In genomic region chr17:17826751-17827657, GRCm38 (mm10) we compare ENCODE assay signal across 8 mouse cellular contexts. TPM values are rescaled to one million over a fixed set of nuclear protein-coding genes. Genes with fewer than 3 reads are reported as not detected.
A peak's percentile ranks its signal among the peaks of the same experiment; 100 is the strongest.
DNase-seq lines count a peak whose midpoint lies in the region; ATAC-seq and TF ChIP-seq lines count a peak whose summit lies in the region.

TSS of gene Spaca6 (plus strand) at chr17:17827158.

- peak within 1 kb of the TSS; percentile 92 for H3K4me2 ChIP-seq in forebrain, embryonic 13.5 days
- peak within 1 kb of the TSS; percentile 79 for H3K4me2 ChIP-seq in heart, embryonic 15.5 days
- peak within 1 kb of the TSS; percentile 62 for H3K4me2 ChIP-seq in liver, embryonic 13.5 days

- H3K36me3 ChIP-seq in E14TG2a.4 (ENCODE audit: insufficient read depth, low read length): peaks cover 12% of the 10 kb centered on the region
- peaks cover 15% of the 10 kb centered on the region for H3K36me3 ChIP-seq in forebrain, embryonic 13.5 days (ENCODE audit: poor library complexity, severe bottlenecking)
- H3K36me3 ChIP-seq in heart, embryonic 15.5 days: peaks cover 10% of the 10 kb centered on the region
- H3K36me3 ChIP-seq in liver, embryonic 13.5 days: no peaks in the 10 kb centered on the region

- ATAC-seq in forebrain, embryonic 13.5 days: peak; percentile 89
- ATAC-seq in heart, embryonic 15.5 days (replicated peaks; ENCODE audit: insufficient number of reproducible peaks, insufficient read depth, low FRiP score, low read depth): peak; percentile 84
- ATAC-seq in liver, embryonic 13.5 days (ENCODE audit: low read depth): peak; percentile 74

- no peaks in the 10 kb centered on the region for H3K9me3 ChIP-seq in E14TG2a.4 (ENCODE audit: low read length)
- H3K9me3 ChIP-seq in forebrain, embryonic 13.5 days (replicated peaks): no peaks in the 10 kb centered on the region
- H3K9me3 ChIP-seq in heart, embryonic 15.5 days (replicated peaks): no peaks in the 10 kb centered on the region
- no peaks in the 10 kb centered on the region for H3K9me3 ChIP-seq in liver, embryonic 13.5 days (replicated peaks)

- H3K4me1 ChIP-seq in E14TG2a.4 (replicated peaks; ENCODE audit: low read depth, low read length): peaks cover 47% of the 10 kb centered on the region
- 0 out of 2 replicates have a peak, but pooled peaks cover 5% of the 10 kb centered on the region for H3K4me1 ChIP-seq in brown adipose tissue, adult 24 weeks (ENCODE audit: control insufficient read depth, insufficient read depth, insufficient read length, low read length)
- peaks cover 32% of the 10 kb centered on the region for H3K4me1 ChIP-seq in forebrain, embryonic 13.5 days
- peaks cover 33% of the 10 kb centered on the region for H3K4me1 ChIP-seq in heart, embryonic 15.5 days (replicated peaks)
- H3K4me1 ChIP-seq in liver, embryonic 13.5 days (replicated peaks): peaks cover 5% of the 10 kb centered on the region; the same call in 1 of the 2 replicates

- H3K27me3 ChIP-seq in E14TG2a.4 (ENCODE audit: insufficient read depth, low read length): no peaks in the 10 kb centered on the region
- H3K27me3 ChIP-seq in forebrain, embryonic 13.5 days: no peaks in the 10 kb centered on the region
- no peaks in the 10 kb centered on the region for H3K27me3 ChIP-seq in heart, embryonic 15.5 days
- peaks cover 37% of the 10 kb centered on the region for H3K27me3 ChIP-seq in liver, embryonic 13.5 days

- DNase-seq in kidney, postnatal 10 days: peak; percentile 98
- DNase-seq in liver, embryonic 13.5 days: no peak
- DNase-seq in neural tube, embryonic 10.5 days (ENCODE audit: extremely low spot score, low spot score): peak; percentile 94
- peak; percentile 98 for DNase-seq in testis, postnatal 10 days (ENCODE audit: low spot score)

- peak within 1 kb of the TSS; percentile 98 for H3K9ac ChIP-seq in forebrain, embryonic 13.5 days
- H3K9ac ChIP-seq in heart, embryonic 15.5 days: peak within 1 kb of the TSS; percentile 95
- peak within 1 kb of the TSS; percentile 54 for H3K9ac ChIP-seq in liver, embryonic 13.5 days

- peak within 1 kb of the TSS; percentile 99 for H3K27ac ChIP-seq in brown adipose tissue, adult 24 weeks (replicated peaks; ENCODE audit: low read depth, low read length)
- peak within 1 kb of the TSS; percentile 100 for H3K27ac ChIP-seq in forebrain, embryonic 13.5 days
- peak within 1 kb of the TSS; percentile 100 for H3K27ac ChIP-seq in heart, embryonic 15.5 days
- H3K27ac ChIP-seq in liver, embryonic 13.5 days: peak within 1 kb of the TSS; percentile 69

- peak within 1 kb of the TSS; percentile 87 for H3K4me3 ChIP-seq in E14TG2a.4 (replicated peaks; ENCODE audit: low read length)
- H3K4me3 ChIP-seq in brown adipose tissue, adult 24 weeks (ENCODE audit: insufficient read depth, low read depth, low read length): peak within 1 kb of the TSS; percentile 87
- H3K4me3 ChIP-seq in forebrain, embryonic 13.5 days: peak within 1 kb of the TSS; percentile 85
- H3K4me3 ChIP-seq in heart, embryonic 15.5 days: peak within 1 kb of the TSS; percentile 96
- peak within 1 kb of the TSS; percentile 61 for H3K4me3 ChIP-seq in liver, embryonic 13.5 days (replicated peaks)

- WGBS in forebrain, embryonic 13.5 days: 1% methylated on average over 38 of the region's 42 CpGs
- WGBS in heart, embryonic 15.5 days: 2% methylated on average over 42 of the region's 42 CpGs
- WGBS in liver, embryonic 13.5 days (ENCODE audit: insufficient replicate concordance): 3% methylated on average over 37 of the region's 42 CpGs

- TF ChIP-seq CTCF in E14TG2a.4 (conservative IDR thresholded peaks at IDR 0.05; ENCODE audit: low read length): no peak

RNA-seq across cellular contexts. Expression of gene Spaca6, which starts in this region (rescaled TPM):
- 19.4 and 20.7 TPM in 2 replicates for polyA plus RNA-seq in brown adipose tissue, adult 24 weeks (2012; ENCODE audit: insufficient read depth, insufficient read length, missing spikeins)
- 34.7 and 36.9 TPM in 2 replicates for polyA plus RNA-seq in forebrain, embryonic 13.5 days (2015; fragmentation: Nextera tagmentation; extraction: Ambion mirVana)
- polyA plus RNA-seq in heart, embryonic 15.5 days (2015; fragmentation: Nextera tagmentation; extraction: Ambion mirVana): 17.2 and 23.1 TPM in 2 replicates
- polyA plus RNA-seq in liver, embryonic 13.5 days (2015; fragmentation: Nextera tagmentation; extraction: Ambion mirVana): 3.1 and 3.4 TPM in 2 replicates
